Mouse (Mus musculus) adipocyte (in vitro differentiated cells): ENCODE data around the gene Kdm7a.

ENCODE experiments used
- DNase-seq: peaks from one replicate; pipeline ENCODE4 v3.0.0-alpha.2; 2016; ENCODE audit warnings: low spot score

The Kdm7a gene

GRCm38 (mm10) chr6:39206581-39207461, at the start of gene Kdm7a:
TSS of gene Kdm7a (minus strand) at chr6:39206789.
- DNase-seq = peak; percentile 87

DNA sequence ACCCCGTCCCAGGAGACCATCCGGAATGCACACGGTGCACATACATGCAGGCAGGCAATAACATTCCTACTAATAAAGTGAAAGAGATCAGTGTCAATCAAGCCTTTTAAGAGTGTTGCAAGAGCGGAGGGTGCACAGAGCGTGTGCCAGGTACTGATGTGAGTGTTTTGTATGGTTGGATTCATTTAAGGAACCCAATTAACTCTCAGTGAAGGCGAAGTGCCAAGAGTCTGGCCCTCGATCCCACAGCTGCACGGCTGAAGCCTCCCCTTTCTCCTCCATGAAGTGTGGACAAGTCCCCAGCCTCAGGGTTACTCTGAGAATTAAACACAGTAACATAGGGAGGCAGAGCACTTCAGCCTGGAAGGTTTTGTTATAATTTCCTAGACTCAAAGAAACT, 48.7 kb upstream of the Kdm7a start:
- DNase-seq = no peak

DNA sequence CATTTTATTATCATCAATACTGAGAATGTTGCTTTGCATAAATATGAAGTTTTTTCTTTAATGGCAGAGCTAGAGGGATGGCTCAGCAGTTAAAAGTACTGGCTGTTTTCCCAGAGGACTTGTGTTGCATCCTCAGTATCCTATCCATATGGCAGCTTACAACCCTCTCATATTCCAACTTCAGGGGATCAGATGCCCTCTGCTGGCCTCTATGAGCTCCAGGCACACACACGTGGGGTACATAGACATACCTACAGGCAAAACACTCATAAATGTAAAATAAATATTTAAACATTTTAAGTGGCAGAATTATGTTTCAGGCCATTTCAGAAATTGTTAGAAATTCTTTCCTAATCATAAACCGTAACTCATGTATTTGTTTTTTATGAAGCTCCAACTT, 43.5 kb upstream of the Kdm7a start:
- DNase-seq = no peak

- DNase-seq = peak; percentile 88
Measured at GRCm38 (mm10) chr6:39249176-39249770, 42.7 kb upstream of the Kdm7a start.

GRCm38 (mm10) chr6:39244066-39244465, 37.5 kb upstream of the Kdm7a start:
- DNase-seq = peak; percentile 84

- DNase-seq = peak; percentile 98
Measured at GRCm38 (mm10) chr6:39243511-39243961, 36.9 kb upstream of the Kdm7a start.

DNA sequence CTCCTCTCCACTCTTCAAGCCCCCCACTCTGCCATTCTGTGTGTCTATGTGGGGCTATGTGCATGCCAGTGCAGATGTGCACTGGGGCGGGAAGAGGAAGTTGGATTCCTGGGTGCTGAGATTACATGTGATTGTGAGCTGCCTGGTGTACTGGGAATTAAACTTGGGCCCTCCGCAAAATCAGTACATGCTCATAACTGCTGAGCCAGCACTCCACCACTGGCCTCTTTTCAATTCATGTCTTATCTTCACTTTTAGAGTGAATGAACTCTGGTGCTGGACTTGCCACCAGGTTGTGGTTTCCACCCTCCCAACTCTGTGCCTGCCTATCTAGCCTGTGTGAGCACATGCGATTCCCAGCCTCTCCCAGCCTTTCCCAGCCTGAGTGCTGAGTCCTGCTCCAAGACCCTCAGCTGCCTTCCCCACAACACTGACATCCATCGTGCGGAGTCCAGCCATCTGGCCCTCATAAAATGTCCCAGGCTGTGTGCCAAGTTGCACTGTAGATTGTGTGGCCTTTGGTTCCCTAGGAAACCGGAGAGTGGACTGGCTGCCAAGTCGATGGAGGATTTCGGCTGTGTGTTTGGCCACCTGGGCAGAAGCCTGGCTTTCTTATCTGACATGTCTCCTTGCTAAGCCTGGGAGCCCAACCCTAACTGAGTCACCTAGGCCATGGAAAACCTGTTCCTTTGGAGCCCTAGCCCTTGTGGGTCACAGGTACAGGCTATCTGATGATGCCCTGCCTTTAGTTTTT, 36.3 kb upstream of the Kdm7a start:
- peak; percentile 98 for DNase-seq

- peak; percentile 89 for DNase-seq
Measured at GRCm38 (mm10) chr6:39241421-39241891, 34.9 kb upstream of the Kdm7a start.

DNA sequence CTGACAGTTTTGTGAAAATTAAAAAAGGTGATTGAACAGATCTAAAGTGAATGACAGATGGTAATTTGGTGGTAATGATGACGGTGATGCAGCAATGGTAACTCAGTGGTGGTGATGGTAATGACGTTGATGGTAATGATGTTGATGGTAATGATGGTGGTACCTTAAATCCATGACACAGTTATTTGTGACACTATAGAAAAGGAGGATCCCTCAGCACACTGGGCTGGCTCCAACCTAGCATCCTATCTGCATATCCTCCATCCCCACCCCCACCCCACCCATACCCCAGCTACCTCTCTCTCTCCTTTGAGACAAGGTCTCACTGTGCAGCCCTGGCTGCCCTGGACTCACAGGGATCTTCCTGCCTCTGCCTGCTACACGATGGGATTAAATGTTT, 34.4 kb upstream of the Kdm7a start:
- DNase-seq = no peak

DNA sequence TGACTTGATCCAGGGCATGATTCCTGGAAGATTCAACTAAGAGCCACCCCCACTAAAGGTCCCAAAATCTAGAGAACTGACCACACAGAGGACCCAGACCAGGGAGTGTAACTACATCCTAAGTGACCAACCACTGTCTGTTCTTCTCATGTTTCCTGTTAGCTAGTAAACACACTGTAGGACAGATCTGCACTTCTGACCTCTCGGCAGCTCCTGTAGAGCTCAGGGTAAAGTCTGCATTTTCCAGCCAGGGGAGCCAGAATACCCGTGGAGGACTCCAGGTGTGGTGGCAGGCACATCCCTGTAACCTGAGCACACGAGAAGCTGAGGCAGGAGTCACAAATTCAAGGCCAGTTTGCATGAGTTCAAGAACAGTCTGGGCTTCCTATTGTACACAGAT, 31.3 kb upstream of the Kdm7a start:
- no peak for DNase-seq

DNA sequence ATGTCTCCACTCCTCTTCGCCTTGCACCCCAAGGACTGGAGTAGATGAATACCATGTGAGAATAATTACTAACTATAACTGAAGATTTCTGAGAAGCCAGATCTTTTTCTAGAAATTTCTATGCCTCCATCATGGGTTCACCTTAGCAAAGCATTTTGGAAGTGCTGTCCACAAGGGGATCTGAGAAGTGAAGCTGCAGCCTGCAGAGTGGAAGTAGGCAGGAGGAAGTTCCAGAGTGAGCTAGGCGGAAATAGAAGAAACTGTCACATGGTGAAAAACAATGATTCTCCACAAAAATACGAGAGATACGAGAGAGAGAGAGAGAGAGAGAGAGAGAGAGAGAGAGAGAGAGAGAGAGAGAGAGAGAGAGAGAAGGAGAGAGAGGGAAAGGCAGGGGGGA, 26.0 kb upstream of the Kdm7a start:
- no peak for DNase-seq

DNA sequence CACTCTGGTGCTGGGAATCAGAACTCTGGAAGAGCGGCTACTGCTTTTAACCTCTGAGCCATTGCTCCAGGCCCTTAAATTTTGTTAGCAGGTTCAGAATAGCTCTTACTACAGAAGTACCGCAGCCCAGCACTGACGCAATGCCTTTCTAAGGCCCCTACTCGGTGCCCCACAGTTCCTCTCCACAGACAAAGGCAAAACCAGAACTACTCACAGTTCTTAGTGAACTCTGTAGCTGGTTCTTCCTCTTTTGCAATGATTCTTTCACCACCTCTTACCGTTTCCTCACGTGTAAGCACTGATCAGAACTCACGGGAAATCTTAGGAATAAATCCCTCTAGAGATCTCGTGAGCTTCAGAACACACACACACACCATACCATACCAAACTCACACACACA, 24.1 kb upstream of the Kdm7a start:
- DNase-seq = peak; percentile 65

DNA sequence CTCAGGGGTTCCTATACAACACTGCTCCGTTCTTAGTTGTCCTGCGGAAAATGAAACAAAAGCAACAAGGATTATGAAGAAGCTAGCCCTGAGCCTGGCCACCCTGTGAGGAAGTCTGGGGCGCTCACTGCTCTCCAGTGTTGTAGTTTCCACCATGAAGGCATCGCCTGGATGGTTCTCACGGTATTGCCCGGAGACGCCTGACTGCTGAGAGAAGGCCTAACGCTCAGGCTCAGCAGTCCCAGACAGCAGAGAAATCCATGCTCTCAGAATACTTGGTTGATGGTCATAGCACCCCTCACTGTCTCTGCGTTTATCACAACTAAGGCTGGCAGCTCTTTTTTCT, 20.0 kb upstream of the Kdm7a start:
- DNase-seq = no peak

- DNase-seq = peak; percentile 49
Measured at GRCm38 (mm10) chr6:39225876-39226609, 19.5 kb upstream of the Kdm7a start.

DNA sequence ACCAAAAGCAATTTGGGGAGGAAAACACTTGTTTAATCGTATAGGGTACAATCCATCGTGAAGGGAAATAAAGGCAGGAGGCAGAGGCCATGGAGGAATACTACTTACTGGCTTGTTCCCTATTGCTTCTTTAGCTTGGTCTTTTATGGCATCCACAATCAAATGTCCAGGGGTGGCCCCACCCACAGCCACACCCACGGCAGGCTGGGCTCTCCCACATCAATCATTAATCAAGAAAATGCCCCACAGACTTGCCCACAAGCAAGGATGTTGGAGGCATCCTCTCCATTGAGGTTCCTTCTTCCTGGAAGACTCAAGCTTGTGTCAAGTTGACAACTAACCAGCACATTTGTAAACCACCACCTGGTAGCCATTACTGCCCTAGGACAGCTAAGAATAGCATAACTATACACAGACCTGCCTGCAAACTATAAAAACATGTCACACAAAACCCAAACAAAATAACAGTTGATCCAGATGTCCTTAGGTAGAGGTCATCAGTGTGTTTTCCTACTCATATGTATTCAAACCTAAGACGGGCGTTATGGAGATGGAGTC, 16.8 kb upstream of the Kdm7a start:
- DNase-seq = no peak

- no peak for DNase-seq
Measured at GRCm38 (mm10) chr6:39222487-39222886, 15.9 kb upstream of the Kdm7a start.

GRCm38 (mm10) chr6:39217961-39218360, 11.4 kb upstream of the Kdm7a start:
- no peak for DNase-seq

GRCm38 (mm10) chr6:39217138-39217537, 10.5 kb upstream of the Kdm7a start:
- DNase-seq = no peak

GRCm38 (mm10) chr6:39214949-39215606, 8.5 kb upstream of the Kdm7a start:
- peak; percentile 38 for DNase-seq

GRCm38 (mm10) chr6:39209677-39210076, 3.1 kb upstream of the Kdm7a start:
- DNase-seq = no peak

GRCm38 (mm10) chr6:39208181-39208580, 1.6 kb upstream of the Kdm7a start:
- no peak for DNase-seq
